Mouse (Mus musculus): ENCODE measurements around the gene Cntnap5a. TPM values are rescaled to one million over a fixed set of nuclear protein-coding genes. Genes with fewer than 3 reads are reported as not detected.

Cntnap5a gene
- total RNA-seq (2023): not detected

GRCm38 (mm10) chr1:115684518-115685368 is at the start of gene Cntnap5a:
Gene Cntnap5a (plus strand): TSS chr1:115684756.

